Mouse (Mus musculus): ENCODE results near the gene Src.
"Not testable (repeated sequence)": the region's sequence is repeated elsewhere in the genome, so short reads cannot be mapped to it uniquely, and the experiment has no call there.

The Src gene

DNA sequence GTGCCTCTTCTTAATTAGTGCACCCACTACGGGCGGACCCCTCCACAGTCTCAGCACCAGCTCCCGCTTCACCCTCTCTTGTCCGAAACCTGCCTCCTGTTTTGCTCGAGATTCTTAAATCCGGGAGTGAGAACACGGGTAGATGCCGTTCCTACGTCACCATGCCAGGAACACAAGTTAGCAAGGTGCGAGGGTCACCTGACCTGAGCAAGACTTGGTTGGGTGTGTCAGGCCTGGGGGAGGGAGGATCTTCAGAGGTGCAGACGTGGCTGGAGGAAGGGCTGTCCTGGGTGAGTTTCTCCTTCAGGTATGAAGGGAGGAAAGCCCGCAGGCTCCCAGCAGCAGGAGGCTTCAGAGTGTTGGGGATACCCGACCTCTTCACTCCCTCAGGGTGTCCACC is at the start of gene Src:
Src (plus strand) TSS at position 239 of the 400 bp plus-strand sequence.
- peak; percentile 84 for DNase-seq (ENCODE audit: low spot score)

- peak; percentile 48 for DNase-seq (ENCODE audit: low spot score)
These were observed 46.5 kb upstream of the Src start for GRCm38 (mm10) chr2:157371696-157372095.

GRCm38 (mm10) chr2:157373681-157374080 is 44.6 kb upstream of the Src start:
- no peak for DNase-seq (ENCODE audit: low spot score)

DNA sequence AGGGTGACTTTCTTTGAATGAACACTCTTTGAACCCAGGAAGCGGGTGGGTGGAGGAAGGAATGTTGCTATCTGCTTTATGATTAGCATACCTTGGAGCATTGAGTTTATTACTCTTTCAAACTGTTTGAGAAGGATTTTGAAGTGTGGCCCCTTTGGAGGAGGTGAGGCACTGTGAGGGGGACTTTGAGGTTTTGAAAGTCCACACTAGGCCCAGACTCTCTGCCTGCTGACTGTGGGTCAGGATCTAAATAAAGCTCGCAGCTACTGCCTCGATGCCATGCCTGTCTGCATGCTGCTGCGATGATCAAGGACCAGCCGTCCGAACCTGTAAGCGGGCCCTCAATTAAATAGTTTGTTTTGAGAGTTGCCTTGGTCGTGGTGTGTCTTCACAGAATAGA is 43.2 kb upstream of the Src start:
- DNase-seq (ENCODE audit: low spot score) = no peak

- no peak for DNase-seq (ENCODE audit: low spot score)
These were observed 42.2 kb upstream of the Src start for GRCm38 (mm10) chr2:157375794-157376757.

- DNase-seq (ENCODE audit: low spot score) = no peak
These were observed 41.2 kb upstream of the Src start for GRCm38 (mm10) chr2:157376995-157377394.

GRCm38 (mm10) chr2:157384836-157385235 is 33.4 kb upstream of the Src start:
- DNase-seq (ENCODE audit: low spot score) = no peak

GRCm38 (mm10) chr2:157388901-157389590 is 29.2 kb upstream of the Src start:
- not testable (repeated sequence) for DNase-seq (ENCODE audit: low spot score)

- no peak for DNase-seq (ENCODE audit: low spot score)
These were observed 28.7 kb upstream of the Src start for GRCm38 (mm10) chr2:157389591-157389921.

DNA sequence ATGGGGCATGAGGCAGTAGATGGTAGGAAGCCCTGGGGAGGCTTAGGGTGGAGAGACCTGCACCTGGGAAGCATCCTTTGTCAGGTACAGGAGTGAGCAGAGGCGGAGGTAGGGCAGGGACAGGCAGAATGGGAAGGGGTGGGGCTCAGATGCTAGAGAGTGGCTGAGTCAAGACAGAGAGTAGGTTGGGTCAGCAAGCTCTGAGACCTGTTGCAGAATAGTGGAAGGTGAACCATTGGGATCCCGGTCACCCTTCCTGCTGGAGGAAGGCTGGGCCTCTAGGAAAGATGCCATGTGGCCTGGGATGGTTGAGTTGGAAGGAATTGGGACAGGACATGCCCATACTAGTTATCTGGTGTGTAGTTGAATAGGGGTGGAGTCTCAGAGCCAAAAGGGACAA is 25.9 kb upstream of the Src start:
- no peak for DNase-seq (ENCODE audit: low spot score)

DNA sequence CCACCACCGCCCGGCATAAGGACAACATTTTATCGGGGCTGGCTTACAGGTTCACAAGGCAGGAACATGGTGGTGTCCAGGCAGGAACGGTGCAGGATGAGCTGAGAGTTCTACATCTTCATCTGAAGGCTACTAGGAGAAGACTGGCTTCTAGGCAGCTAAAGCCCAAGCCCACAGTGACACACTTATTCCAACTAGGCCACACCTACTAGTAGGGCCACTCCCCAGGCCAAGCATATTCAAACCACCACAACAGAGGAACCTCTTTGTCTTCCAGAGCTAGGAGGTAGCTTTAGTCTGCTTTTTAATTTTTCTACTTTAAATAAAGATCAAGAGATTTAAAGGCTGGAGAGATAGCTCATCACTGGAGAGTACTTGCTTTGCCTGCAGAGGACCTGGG is 24.7 kb upstream of the Src start:
- DNase-seq (ENCODE audit: low spot score) = no peak

DNA sequence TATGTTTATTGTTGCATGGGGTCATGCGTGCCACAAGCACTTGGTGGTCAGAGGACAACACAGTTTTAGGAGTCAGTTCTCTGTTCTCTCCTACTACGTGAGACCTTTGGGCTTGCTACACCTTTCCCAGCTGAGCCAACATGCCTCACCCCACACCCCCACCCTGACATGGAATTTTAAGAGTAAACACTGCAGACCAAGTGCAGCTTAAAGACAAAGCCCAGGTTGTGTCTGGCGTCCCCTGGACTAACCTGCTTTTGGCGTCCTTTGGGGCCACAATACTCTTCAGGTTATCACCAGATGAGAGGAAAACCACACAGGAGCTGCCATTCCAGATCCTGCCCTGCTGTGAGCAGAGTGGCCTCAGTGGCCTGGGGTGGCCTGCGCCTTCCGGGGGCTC is 23.4 kb upstream of the Src start:
- peak; percentile 74 for DNase-seq (ENCODE audit: low spot score)

- no peak for DNase-seq (ENCODE audit: low spot score)
These were observed 22.9 kb upstream of the Src start for GRCm38 (mm10) chr2:157395371-157395770.

DNA sequence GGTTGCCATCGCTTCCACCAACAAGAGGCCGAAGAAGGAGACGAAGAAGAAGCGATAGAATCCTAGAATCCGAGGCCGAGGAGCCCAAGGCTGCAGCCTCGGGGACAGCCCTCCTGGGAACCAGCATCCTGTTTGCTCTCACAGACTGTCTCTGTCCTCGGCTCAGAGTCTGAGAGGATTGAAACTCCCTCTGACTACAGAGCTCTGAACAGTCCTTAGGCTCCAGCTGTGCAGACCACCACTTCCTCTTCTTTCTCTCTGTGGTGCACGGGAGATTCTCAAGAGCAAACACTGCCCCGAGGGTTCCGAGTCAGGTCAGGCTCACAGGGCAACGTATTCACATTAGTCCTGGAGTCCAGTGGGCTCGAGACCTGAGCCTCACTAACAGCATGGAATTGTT is 22.3 kb upstream of the Src start:
- no peak for DNase-seq (ENCODE audit: low spot score)

GRCm38 (mm10) chr2:157397376-157397775 is 20.9 kb upstream of the Src start:
- no peak for DNase-seq (ENCODE audit: low spot score)

DNA sequence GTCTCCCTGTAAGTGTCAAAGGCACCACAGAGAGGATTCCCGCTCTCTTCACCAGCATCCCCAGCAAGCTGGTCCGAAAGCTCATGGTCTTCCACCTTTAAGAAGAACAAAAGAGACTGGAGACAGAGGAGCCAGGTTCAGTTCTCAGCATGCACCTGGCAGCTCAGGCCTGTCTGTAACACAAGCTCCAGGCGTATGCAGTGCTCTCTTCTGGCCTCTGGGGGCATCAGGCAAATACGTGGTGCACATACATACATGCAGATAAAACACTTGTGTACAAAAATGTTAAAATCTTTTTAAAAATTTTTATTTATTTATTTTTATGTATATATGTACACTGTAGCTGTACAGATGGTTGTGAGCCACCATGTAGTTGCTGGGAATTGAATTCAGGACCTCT is 19.7 kb upstream of the Src start:
- DNase-seq (ENCODE audit: low spot score) = no peak

DNA sequence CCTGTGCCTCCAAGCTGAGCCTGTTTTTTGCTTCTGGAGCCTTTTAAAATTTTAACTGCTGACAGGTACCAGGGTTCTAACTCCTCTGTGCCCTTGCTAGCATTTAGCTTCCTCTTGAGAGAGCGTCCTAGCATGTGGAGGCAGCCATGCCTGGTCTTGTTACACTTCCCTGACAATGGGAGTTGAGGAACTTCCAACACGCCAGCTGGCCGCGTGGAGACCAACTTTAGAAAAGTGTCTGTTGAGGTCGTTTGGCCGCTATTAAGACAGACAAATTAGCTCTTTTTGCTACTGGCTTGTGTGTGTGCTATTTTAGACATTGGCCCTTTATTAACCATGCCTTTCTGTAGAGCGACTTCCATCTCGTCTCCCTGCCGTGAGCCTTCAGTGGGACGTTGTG is 18.4 kb upstream of the Src start:
- no peak for DNase-seq (ENCODE audit: low spot score)

DNA sequence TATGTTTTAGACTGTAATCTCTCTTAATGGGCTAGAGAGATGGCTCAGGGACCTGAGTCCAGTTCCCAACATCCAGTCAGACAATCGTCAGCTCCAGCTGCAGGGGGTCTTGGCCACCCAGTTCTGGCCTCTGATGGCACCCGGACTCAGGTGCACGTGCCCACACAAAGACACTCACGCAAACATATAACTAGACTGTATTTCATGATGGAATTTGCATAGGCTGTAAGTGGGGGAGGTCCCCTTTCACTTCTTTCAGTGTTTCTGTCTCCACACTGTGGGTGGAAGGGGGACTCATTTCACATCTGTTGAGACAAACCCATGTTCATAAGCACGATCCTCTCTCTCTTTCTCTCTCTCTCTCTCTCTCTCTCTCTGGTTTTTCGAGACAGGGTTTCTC is 17.8 kb upstream of the Src start:
- DNase-seq (ENCODE audit: low spot score) = no peak

DNA sequence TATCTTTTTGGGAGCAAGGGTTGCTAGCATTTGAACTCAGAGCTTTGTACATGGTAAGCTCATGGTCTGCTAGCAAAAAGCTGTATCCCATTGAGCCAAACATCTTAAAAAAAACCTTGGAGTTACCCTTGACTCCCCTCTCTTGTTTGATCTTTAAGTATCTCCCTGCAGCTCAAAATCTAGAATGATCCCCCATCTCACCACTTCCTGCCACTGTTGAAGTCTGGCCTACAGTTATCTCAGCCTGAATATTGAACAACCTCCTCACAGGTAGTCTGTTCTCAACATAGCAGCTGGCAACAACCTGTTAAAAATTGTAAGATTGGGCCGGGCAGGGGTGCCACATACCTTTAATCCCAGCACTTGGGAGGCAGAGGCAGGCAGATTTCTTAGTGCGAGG is 17.0 kb upstream of the Src start:
- no peak for DNase-seq (ENCODE audit: low spot score)

DNA sequence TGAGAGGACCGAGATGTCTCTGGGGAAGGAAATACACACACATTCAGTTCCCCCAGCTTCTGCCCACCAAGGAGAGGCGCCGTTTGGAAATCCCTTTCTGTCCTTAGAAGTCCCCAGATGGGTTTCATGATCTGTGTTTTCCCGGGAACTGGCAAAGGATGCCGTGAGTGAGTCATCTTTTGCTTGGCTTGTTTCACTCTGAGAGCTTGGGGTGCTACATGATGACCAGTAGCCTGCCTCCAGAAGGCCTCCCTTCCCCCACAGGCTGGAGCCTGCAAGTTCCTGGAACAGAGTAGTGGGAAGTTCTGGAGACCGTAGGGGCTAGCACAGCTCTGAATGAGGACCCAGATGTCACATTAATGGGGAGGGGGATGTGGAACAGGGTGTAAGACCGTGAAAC is 10.6 kb upstream of the Src start:
- no peak for DNase-seq (ENCODE audit: low spot score)

- DNase-seq (ENCODE audit: low spot score) = no peak
These were observed 8.3 kb upstream of the Src start for GRCm38 (mm10) chr2:157409793-157410533.

DNA sequence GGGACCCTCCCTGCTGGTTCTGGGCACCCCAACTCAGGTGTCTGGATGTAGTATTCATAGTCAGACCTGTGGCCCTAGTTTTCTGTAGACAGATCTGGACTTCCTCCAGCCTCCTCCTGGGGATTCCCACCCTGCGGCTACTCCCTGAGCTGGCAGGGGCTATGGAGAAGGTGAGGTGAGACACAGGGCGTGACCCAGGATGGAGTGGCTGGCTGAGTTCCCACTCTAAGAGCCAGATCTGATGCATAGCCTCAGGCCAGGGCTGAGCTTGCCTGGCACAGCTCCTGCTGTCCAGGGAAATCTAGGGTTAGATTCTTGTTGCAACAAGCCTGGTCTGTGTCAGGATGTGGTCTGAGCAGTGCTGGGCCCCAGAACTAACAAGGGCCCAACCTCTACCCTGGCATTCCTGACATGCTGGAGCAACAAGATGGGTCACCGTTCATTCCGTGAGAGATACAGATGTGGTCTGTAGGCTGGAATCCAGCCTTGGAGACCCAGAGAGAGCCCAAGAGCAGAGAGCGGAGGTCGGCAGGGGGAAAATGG is 7.0 kb upstream of the Src start:
- no peak for DNase-seq (ENCODE audit: low spot score)

All from yolk sac, embryonic 10.5 days (tissue).